Mouse (Mus musculus): ENCODE results near the gene Ror1. TPM values are rescaled to one million over a fixed set of nuclear protein-coding genes. Genes with fewer than 3 reads are reported as not detected.

Ror1 gene
- total RNA-seq, 2 experiments from 2014 or later: 1.1 to 1.4 TPM

DNA sequence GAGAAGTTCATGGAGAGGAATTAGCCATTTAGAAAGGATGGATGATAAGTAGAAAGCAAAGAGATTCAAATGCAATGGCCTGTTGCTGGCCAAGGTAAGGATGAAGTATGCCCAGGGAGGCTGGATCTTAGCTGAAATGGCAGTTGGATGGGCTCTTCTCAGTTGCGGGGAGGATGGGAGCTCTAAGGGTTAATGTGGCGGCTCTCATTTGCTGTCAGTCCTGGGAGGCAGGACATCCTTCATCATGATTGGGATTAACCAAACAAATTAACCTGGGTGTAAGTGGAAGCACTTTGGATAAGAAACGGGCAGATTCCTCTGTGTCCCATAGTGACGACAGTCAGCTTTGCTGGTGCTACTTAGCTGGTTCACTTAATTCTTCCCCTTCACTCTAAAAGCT, 112.5 kb downstream of the Ror1 start:
- DNase-seq (ENCODE audit: low spot score): no peak

GRCm38 (mm10) chr4:100209106-100209505, 113.5 kb downstream of the Ror1 start:
- DNase-seq (ENCODE audit: low spot score): no peak

DNA sequence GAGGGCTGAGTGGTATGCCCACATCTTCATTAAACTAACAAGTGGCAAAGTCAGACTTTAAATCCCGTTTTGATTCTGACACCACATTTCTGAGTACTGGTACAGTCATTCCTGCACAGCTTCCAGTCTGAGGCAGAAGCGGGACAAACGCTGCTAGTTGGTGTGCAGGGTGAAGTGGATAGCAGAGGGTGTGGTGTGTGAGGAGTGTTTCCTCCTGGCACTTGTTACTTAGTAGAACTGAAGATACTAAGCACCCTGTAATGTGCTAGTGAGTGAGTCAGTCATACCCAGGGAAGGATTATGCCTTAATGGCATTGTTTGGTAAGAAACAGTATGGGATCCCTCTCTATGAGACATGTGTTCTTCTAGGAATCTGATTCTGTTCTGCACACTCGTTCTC, 115.7 kb downstream of the Ror1 start:
- DNase-seq (ENCODE audit: low spot score): no peak

DNA sequence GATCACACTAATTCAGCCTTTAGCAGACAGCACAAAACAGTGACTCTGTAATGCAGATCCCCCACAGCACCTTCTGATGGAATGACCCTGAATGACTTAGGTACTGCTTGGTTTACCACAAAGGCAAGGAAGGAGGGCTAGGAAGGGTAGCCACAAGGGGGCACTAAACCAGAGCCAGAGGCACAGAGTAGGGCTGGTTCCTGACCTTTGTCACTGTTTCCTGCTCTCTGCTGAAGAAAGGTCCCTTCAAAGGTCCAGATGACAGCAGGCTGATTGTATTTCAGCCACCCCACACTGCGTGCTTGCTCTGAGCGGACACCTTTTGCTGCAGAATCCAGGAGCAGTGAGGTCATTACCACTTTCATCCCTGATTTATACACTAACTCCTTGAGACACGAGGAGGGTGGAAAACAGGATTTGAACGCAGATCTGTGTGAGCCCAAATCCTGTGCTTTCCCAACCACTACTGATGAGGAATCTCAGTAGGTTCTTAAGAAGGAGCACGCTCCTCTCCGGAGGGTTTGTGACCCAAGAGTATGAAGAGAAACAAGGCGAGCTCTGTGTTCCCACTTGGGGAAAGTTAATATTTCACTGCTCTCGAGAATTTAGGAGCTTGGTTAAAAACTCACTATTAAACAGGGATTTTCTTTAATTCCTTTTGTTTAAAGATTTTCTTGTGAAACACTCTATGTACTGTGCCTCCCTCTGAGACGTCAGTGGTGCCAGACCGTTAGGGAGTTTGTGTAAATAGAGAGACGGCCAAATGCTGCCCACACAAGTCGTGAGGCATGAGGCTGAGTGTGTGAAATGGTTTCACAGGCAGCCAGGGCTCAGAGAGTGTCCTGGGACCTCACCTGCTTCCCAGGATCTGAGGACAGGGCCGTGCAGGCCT, 119.0 kb downstream of the Ror1 start:
- peak; percentile 17 for DNase-seq (ENCODE audit: low spot score)

DNA sequence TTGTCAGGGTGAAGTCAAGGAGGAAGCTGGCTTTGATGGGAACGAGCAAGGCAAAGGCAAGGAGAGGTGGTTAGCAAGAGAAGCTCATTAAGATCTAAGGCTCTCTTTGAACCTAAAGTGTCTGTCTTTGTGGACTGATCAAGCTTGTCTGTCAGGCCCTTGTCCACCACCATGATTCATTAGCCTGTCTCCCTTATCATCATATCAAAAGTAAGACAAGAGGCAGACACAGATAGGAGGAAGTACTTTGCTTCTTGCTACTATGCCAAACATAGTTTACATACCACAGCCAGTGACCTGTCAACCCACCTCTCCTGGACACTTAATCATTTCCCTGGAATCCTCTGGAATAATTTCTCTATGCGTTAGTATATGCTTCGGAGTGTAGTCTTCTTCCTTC, 121.0 kb downstream of the Ror1 start:
- DNase-seq (ENCODE audit: low spot score): no peak

DNA sequence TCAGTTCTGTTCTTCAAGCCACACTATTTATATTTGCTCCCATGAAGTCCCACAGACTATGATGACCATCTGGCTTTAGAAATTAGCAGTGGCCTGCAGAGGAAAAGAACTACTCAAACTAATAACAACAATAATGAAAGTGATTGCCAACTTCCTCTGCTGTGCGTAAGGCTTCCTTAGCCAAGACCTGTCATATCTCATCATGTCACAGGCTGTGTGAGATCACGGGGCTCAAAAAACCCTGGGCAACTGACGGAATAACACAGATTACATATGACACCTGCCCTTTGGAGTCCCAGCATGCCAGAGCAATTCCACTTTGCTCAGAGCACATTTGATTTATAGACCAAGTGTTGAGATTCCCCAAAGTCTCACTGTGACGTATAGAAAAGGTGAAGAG, 123.4 kb downstream of the Ror1 start:
- no peak for DNase-seq (ENCODE audit: low spot score)

- no peak for DNase-seq (ENCODE audit: low spot score)
These were observed 124.0 kb downstream of the Ror1 start for GRCm38 (mm10) chr4:100219599-100219998.

DNA sequence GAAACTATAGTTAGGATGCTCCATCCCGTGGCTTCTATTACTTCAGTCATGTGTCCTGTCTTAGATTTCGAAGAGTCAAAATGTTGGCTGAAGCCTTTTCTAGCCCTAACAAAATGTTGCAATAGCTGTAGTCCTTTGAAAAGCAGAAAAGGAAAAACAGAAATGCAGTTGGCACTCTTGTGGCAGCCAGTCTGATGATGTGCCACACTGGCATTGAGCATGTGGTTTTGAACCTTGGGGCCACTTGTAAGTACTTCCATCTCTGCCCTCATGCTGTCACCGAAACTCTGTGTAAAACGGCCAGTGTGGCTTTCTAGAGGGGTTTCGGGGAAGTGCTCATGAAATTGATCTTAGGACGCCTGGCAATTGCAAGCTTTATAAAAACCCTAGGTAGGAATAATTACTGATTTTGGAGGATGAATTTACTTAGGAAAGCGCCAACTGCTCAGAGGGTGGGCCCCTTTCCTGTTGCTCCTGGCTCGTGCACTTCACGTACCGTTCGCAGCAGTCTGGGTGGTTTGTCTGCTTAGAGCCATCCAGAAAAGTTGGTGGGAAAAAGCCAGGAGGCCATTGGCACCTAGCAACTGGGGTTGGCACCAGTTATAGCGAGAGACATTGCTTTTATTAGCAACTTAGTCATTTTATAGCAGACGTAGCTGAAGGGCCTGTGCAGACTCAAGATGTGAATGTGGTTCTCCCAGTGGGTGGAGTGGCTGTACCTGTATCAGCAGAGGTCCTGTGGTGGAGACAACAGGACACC, 126.6 kb downstream of the Ror1 start:
- DNase-seq (ENCODE audit: low spot score): no peak

- DNase-seq (ENCODE audit: low spot score): no peak
These were observed 127.9 kb downstream of the Ror1 start for GRCm38 (mm10) chr4:100223532-100223931.

DNA sequence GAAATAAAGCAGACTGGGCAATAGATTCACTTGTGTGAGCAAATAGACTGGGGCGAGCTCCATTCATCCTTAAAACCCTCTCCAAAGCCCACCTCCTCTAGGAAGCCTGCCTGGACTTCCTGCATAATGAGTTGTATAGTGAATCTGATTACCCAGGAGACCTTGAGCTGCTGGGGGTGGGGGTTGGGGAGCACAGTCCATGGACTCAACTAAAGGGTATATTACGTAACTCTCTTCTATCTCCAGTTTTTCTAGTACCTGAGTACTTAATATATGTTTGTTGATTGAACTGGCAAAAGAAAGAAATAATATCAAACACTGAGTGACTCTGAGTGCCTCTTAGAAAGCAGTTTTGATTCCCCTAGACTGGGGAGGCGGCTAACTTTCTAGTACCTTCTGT, 128.4 kb downstream of the Ror1 start:
- DNase-seq (ENCODE audit: low spot score): no peak

DNA sequence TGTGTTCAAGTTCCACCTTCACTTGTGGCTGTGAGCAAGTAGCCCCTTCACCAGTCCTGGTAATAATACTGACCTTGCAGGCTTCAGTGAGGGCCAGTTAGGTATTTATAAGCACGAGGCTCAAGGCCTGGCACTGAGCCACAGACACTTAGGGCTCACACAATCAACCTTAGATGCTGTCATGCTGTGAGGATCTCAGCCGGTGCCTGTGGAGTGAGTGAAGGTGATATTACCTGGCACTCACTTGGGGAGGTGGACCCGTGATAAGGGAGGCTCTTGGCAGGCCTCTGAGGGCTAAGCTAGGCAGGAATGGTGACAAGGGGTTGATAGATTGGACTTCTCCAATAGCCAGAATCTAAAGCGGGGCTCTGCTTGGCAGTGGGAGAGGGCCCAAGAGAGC, 131.0 kb downstream of the Ror1 start:
- no peak for DNase-seq (ENCODE audit: low spot score)

GRCm38 (mm10) chr4:100228106-100228505, 132.5 kb downstream of the Ror1 start:
- DNase-seq (ENCODE audit: low spot score): no peak

GRCm38 (mm10) chr4:100230245-100230644, 134.7 kb downstream of the Ror1 start:
- DNase-seq (ENCODE audit: low spot score): no peak

GRCm38 (mm10) chr4:100230963-100231362, 135.4 kb downstream of the Ror1 start:
- no peak for DNase-seq (ENCODE audit: low spot score)

DNA sequence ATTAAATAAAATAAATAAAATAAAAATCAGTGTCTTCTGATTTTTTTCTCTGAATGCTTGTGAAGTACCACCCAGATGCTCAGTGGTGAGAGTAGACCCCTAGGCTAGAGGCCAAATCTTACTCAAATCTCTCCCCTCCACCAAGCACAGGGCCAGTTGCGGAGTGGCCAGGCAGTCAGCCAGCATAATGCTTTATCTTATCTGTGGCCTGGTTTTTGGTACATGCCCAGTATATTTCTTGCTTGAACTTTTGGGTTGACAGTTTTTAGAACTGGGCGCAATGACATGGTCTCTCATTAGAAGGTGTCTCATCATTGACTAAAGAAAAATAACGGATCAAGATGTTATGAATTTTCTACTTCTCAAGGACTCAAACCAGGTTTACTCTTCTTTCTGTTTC, 136.3 kb downstream of the Ror1 start:
- no peak for DNase-seq (ENCODE audit: low spot score)

GRCm38 (mm10) chr4:100232541-100232940, 136.9 kb downstream of the Ror1 start:
- DNase-seq (ENCODE audit: low spot score): no peak

DNA sequence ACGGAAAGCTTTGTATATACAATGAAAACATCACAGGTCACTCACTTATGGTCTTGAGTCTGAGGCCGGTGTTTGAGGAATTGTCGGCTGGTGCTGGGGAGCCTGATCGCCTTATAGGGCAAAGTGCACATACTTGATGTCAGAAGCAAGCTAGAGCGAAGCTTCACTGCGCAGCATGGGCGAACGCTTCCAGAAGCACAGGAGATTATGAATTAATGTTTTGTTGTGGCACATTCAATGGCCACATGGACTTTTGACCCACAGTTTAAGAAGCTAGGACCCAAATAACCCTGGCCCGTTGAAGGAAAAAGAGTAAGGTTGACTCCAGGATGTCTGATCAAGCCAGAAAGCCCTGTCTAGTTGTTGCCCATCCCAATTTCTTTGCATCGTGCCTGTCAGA, 138.2 kb downstream of the Ror1 start:
- no peak for DNase-seq (ENCODE audit: low spot score)

- DNase-seq (ENCODE audit: low spot score): no peak
These were observed 140.7 kb downstream of the Ror1 start for GRCm38 (mm10) chr4:100236339-100236738.

- no peak for DNase-seq (ENCODE audit: low spot score)
These were observed 146.6 kb downstream of the Ror1 start for GRCm38 (mm10) chr4:100242061-100242756.

- no peak for DNase-seq (ENCODE audit: low spot score)
These were observed 148.7 kb downstream of the Ror1 start for GRCm38 (mm10) chr4:100244250-100244649.

DNA sequence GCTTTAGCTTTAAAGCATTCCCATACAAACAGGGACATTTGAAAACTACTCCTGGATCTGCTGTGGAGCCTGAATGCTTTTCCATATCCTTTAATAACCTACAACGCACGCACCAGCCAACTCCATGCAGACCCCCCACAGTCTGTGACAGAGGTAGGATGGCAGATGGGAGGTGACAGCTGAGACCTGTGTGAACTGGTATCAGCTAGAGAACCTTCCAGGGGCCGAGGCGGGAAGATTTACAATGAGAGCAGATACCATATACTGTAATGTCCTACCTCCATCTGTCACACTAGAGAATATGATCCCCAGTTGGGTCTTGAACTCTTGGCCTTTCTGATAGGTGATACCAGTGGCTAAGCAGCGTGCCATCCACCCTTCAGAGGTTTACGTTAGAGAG, 149.1 kb downstream of the Ror1 start:
- DNase-seq (ENCODE audit: low spot score): no peak

GRCm38 (mm10) chr4:100247826-100248225, 152.2 kb downstream of the Ror1 start:
- DNase-seq (ENCODE audit: low spot score): no peak

All from gastrocnemius, adult 18-20 months (tissue).